Mouse (Mus musculus): ENCODE data around the gene Umps.

- TF ChIP-seq CTCF (IDR thresholded peaks at IDR 0.05; ENCODE audit: low read depth) (no peak), EP300 (IDR thresholded peaks at IDR 0.05; ENCODE audit: low read depth) (no peak)
These were observed 48.9 kb downstream of the Umps start for GRCm38 (mm10) chr16:33917926-33918325.
